ENCODE assay signal across 8 mouse cellular contexts in the genomic region with DNA sequence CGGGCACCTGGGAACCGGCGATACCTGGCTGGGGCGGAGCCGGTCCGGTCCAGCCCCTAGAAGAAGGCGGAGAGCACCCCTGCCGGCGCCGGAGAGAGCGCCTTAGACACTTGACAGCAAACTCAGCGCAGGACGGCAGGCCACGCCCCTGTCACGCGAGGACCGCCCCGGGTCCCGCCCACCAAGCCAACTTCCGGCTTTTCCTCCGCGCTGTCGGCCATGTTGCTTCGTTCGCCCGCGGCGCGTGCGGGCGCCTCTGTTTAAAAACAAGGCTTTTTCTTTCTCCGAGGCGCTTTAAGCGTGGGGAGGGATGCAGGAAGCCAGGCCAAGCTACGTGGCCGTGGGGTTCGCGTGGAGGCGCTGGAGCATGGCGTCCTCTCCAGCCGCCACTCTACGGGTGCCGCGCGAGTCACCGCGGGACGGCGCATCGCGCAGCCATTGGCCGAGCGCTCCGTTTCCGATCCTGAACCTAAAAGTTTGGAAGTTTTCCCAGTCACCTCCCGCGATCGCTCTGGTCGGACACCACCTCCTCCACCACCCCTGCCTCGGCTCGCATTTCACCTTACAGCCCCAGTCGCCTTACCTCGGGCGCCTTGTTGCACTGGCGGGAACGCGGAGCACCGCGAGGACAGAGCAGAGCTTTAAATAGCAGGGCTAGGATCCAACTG. TPM values are rescaled to one million over a fixed set of nuclear protein-coding genes. Genes with fewer than 3 reads are reported as not detected.
DNase-seq lines count a peak whose midpoint lies in the region; ATAC-seq lines count a peak whose summit lies in the region.

A gene (minus strand): TSS at position 124 of the 668 bp plus-strand sequence.

- H3K27ac ChIP-seq in forebrain, embryonic 10.5 days: peak within 1 kb of the TSS; percentile 96
- peak within 1 kb of the TSS; percentile 57 to 79 for H3K27ac ChIP-seq in heart, embryonic 14.5 days (replicated peaks in 1 of 2; ENCODE audit: control insufficient read depth in 1 of 2, insufficient read depth in 1 of 2, low read depth in 2 of 2, low read length in 2 of 2)
- H3K27ac ChIP-seq in liver, embryonic 12.5 days: peak within 1 kb of the TSS; percentile 77

- peak; percentile 85 for DNase-seq in c-Kit-positive CD71-positive TER-119-negative erythroid progenitor cells, embryonic 14.5 days (ENCODE audit: low read depth)
- DNase-seq in forebrain, embryonic 10.5 days (ENCODE audit: extremely low spot score, low spot score): peak; percentile 92
- peak; percentile 97 for DNase-seq in kidney, postnatal 10 days
- peak; percentile 97 for DNase-seq in naive thymus-derived CD4-positive, alpha-beta T cell, adult 2 months (ENCODE audit: low read depth)
- DNase-seq in splenic B cell, adult 2 months (ENCODE audit: low read depth, low spot score): peak; percentile 97

- WGBS in forebrain, embryonic 10.5 days: under 1% methylated on average over 69 of the region's 69 CpGs
- WGBS in heart, embryonic 14.5 days: under 1% methylated on average over 69 of the region's 69 CpGs
- under 1% methylated on average over 69 of the region's 69 CpGs for WGBS in liver, embryonic 12.5 days (ENCODE audit: insufficient replicate concordance)

- ATAC-seq in CD4-positive, CD25-positive, alpha-beta regulatory T cell, adult 4 months: peak; percentile 96
- peak; percentile 92 for ATAC-seq in heart, embryonic 14.5 days (ENCODE audit: insufficient number of reproducible peaks, insufficient read depth, low FRiP score, low read depth)
- peak; percentile 95 for ATAC-seq in liver, embryonic 12.5 days

- H3K36me3 ChIP-seq in forebrain, embryonic 10.5 days (replicated peaks): no peaks in the 10 kb centered on the region
- no peaks in the 10 kb centered on the region for H3K36me3 ChIP-seq in heart, embryonic 14.5 days (ENCODE audit: control insufficient read depth, insufficient read depth, low read length)
- H3K36me3 ChIP-seq in liver, embryonic 12.5 days: no peaks in the 10 kb centered on the region
- H3K36me3 ChIP-seq in splenic B cell, adult 2 months (ENCODE audit: control insufficient read depth, insufficient read depth, low read length, poor library complexity, severe bottlenecking): no peaks in the 10 kb centered on the region

- no peaks in the 10 kb centered on the region for H3K9me3 ChIP-seq in forebrain, embryonic 10.5 days
- no peaks in the 10 kb centered on the region for H3K9me3 ChIP-seq in heart, embryonic 14.5 days (ENCODE audit: control insufficient read depth, low read length)
- H3K9me3 ChIP-seq in liver, embryonic 12.5 days (replicated peaks): no peaks in the 10 kb centered on the region

- H3K4me3 ChIP-seq in forebrain, embryonic 10.5 days: peak within 1 kb of the TSS; percentile 80
- H3K4me3 ChIP-seq in heart, embryonic 14.5 days (ENCODE audit: control insufficient read depth in 1 of 2, insufficient read depth in 1 of 2, low read depth in 1 of 2, low read length in 2 of 2): peak within 1 kb of the TSS; percentile 75 to 82
- H3K4me3 ChIP-seq in liver, embryonic 12.5 days: peak within 1 kb of the TSS; percentile 79

- H3K4me2 ChIP-seq in heart, embryonic 14.5 days (ENCODE audit: low read length): peak within 1 kb of the TSS; percentile 96
- peak within 1 kb of the TSS; percentile 94 for H3K4me2 ChIP-seq in liver, embryonic 12.5 days

- peaks cover 14% of the 10 kb centered on the region for H3K4me1 ChIP-seq in forebrain, embryonic 10.5 days
- peaks cover 6% of the 10 kb centered on the region in 2 experiments for H3K4me1 ChIP-seq in heart, embryonic 14.5 days (ENCODE audit: control insufficient read depth in 2 of 2, insufficient read depth in 2 of 2, low read length in 2 of 2)
- peaks cover 16% of the 10 kb centered on the region for H3K4me1 ChIP-seq in liver, embryonic 12.5 days

- H3K9ac ChIP-seq in heart, embryonic 14.5 days (ENCODE audit: low read length): peak within 1 kb of the TSS; percentile 78
- peak within 1 kb of the TSS; percentile 79 for H3K9ac ChIP-seq in liver, embryonic 12.5 days

- peaks cover 52% of the 10 kb centered on the region for H3K27me3 ChIP-seq in forebrain, embryonic 10.5 days (ENCODE audit: poor library complexity, severe bottlenecking)
- peaks cover 47% of the 10 kb centered on the region for H3K27me3 ChIP-seq in heart, embryonic 14.5 days (ENCODE audit: control insufficient read depth, insufficient read depth, low read length)
- peaks cover 62% of the 10 kb centered on the region for H3K27me3 ChIP-seq in liver, embryonic 12.5 days (replicated peaks)
- H3K27me3 ChIP-seq in splenic B cell, adult 2 months (ENCODE audit: control insufficient read depth, insufficient read depth, low read length, poor library complexity, severe bottlenecking): no peaks in the 10 kb centered on the region

RNA-seq across cellular contexts. Expression of the gene that starts here (rescaled TPM):
- polyA plus RNA-seq in CD4-positive, CD25-positive, alpha-beta regulatory T cell, adult 4 months (2017; shearing (Covaris generic)): under 1 TPM; 0.18 to 0.58 TPM
- 0.73 and 0.94 TPM in 2 replicates for polyA plus RNA-seq in forebrain, embryonic 10.5 days (2016; fragmentation: Nextera tagmentation; extraction: Ambion mirVana)
- polyA plus RNA-seq in heart, embryonic 14.5 days (2014; fragmentation: Nextera tagmentation; extraction: Ambion mirVana): 0.26 and 0.46 TPM in 2 replicates
- polyA plus RNA-seq in liver, embryonic 12.5 days (2016; fragmentation: Nextera tagmentation; extraction: Ambion mirVana): 0.57 and 0.62 TPM in 2 replicates

Comparison
In these comparisons a context has a peak if more than half of its experiments do, and no peak if none do; other contexts are left out.
1. Peak in every context shown above with its lines: DNase-seq, ATAC-seq, H3K4me3 ChIP-seq and H3K27ac ChIP-seq.
2. Peak in ATAC-seq in CD4-positive, CD25-positive, alpha-beta regulatory T cell, adult 4 months; RNA of the gene not detected or under 1 TPM.
3. Peak in DNase-seq, H3K4me3 ChIP-seq and H3K27ac ChIP-seq in forebrain, embryonic 10.5 days; RNA of the gene not detected or under 1 TPM.
4. Peak in ATAC-seq, H3K4me3 ChIP-seq, H3K27ac ChIP-seq, H3K9ac ChIP-seq and H3K4me2 ChIP-seq in heart, embryonic 14.5 days; RNA of the gene not detected or under 1 TPM.
5. Peak in ATAC-seq, H3K4me3 ChIP-seq, H3K27ac ChIP-seq, H3K9ac ChIP-seq and H3K4me2 ChIP-seq in liver, embryonic 12.5 days; RNA of the gene not detected or under 1 TPM.